Mouse (Mus musculus): ENCODE data around the gene Ust.

Gene Ust

DNA sequence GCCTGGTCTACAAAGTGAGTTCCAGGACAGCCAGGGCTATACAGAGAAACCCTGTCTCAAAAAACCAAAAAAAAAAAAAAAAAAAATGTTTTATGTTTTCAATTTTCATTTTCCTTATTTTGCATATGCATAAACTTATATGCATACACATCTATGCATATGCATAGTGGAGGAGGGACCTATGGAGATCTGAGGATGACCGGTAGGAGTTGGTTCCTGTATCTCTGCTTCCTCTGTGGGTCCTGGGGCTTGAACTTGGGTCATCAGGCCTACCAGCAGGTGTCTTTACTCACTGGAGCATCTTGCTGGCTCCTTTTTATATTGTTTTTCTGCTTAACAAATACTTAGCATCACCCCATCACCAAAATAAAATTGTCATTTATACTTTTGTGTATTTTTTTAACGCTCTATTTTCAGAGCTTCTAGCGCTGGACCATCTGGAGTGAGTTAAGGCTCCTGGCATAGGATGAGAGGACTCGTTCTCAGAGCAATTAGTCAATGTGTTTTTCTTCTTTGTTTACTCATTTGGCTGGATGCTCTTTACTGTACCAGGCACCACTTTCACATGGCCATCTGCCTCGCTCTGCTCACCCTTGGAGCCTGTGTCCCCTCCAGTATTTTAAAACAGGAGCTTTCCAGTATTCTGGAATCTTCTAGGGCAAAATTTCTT, 290.8 kb downstream of the Ust start:
- DNase-seq (ENCODE audit: extremely low spot score, low read depth, low spot score): no peak

DNA sequence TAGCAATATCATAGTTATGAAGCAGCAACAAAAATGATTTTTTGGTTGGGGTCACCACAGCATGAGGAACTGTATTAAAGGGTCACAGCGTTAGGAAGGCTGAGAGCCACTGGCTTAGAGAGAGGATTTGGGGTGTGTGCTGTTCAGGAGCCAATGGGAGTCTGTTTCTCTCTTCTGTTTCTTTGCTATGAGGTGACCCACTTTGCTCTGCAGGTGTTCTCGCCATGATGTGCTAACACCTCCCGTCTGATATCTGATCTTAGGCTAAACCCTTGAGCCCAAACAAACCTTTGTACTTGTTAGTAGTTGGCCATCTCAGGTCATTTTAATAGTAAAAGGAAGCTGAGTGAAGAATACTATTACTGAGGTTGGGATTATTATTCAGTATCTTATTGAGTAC, 292.0 kb downstream of the Ust start:
- no peak for DNase-seq (ENCODE audit: extremely low spot score, low read depth, low spot score)

DNA sequence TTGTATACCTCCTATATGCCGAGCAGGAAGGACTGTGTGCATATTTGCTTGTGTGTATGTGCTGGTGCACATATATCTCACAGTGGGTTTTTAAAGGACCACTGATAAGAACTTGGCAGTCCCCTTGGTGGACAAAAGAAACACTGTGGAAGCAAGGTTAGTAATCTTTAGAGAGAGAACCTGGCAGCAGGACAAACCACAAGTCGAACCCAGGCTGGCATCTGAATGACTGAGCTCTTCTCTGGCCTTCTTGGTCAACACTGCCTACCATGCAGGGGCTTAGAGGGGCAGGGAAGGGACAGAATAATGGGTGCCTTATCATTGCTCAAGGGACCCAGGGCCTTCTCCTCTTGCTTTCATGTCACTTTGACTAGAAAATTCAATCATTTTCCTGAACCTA, 294.0 kb downstream of the Ust start:
- DNase-seq (ENCODE audit: extremely low spot score, low read depth, low spot score): no peak

DNA sequence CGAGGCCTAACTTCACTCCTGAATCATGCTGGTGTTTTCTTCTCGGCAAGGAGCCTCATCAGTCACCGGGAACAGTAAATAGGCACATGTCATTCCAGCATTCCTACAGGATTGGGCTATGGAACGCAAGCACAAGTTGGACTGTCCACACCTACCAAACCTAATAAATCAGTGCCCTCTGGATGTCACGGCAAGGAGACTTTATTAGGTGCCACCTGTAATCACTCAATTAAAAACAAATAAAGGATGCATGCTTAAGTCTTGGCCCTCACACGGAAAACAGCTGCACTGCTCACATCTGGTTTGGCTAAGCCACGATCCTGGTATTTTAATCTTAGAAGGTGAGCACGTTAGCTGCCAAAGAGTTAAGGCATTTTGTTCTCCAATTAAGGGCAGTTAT, 294.6 kb downstream of the Ust start:
- DNase-seq (ENCODE audit: extremely low spot score, low read depth, low spot score): peak; percentile 93

DNA sequence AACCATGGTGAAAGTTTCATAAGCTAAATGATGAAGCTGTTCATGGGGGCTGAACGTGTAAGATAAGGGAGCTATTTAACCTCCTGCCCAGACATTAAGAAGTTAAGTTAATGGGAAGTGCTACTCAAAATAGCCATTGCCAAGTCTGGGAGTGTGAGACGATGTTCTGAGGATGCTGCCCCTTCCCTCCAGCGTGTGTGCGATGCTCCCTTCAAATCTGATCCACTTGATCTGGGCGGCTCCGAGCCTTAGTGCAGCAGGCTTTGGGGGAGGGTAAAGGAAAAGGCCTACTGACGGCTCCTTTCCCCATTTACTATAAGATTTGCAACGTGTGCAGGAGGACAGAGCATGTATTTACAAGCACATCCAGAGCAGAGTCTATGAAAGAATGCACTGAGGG, 301.7 kb downstream of the Ust start:
- DNase-seq (ENCODE audit: extremely low spot score, low read depth, low spot score): no peak

DNA sequence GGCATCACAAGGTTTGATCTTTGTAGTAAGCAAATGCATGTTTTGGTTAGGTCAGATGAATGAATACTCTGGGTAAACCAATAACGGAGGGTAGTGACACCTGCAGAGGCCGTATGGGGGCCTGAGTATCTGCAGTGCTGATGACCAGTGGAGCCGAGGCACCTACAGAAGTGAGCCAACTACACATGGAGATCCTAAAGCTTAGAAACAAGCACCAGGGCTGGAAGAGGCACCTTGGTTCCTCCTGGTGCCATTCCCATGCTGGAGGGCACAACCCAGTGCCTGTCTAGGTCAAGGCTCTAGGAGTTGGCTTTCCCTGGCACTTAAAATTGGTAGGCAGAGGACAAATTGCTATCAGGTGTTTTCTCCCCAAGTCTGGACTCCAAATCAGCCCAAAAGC, 303.4 kb downstream of the Ust start:
- no peak for DNase-seq (ENCODE audit: extremely low spot score, low read depth, low spot score)

DNA sequence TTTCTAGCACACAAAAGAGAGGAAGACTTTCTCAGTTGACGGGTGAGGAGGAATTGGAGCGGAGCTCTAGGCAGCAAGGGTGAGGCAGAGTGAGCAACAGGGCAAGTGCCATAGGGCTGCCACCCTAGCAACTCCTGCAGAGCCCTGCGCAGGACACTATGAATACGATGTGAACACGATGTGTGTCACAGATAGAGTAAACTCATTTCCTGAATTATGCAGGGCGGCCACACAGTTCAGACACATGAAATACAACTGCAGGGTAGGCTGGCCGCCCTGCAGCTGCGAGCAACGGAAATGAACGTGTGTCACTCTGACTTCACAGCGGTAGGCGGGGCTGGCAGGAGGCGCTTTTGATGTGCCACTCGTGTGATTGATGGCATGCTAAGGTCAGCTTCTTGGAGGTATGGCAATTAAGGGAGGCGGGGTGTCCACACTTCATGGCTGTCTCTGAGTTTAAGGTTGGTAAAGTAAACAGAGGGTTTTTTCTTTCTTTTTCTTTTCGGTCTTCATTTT, 304.7 kb downstream of the Ust start:
- DNase-seq (ENCODE audit: extremely low spot score, low read depth, low spot score): no peak

DNA sequence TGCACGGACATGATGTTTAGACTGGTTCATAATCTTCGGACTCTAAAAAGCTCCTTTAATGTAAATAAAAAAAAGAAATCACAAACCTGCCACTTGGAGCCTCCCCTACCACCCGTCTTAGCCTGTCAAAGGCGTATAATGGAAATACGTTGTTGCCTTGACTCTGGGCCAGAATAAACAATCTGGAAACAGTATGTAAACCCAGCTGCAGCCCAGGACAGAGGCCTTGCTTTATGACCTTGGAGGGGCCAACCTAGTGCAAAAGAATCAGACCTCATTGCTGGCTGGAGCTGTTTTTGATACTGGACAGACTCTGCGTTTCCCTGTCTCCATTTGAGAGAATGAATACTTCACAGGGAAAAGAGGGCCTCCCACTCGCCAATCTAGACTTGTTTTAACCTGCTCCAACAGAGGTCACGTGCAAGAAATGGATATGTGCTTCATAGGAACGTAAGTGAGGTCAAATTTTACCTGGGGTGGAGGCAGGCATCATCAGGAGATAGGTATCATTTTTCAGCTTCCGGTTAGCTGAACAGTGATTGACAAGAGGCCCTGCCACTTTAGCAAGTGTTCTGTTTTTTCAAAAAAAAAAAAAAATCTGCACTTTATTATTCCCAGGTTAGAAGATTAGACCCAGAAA, 305.2 kb downstream of the Ust start:
- DNase-seq (ENCODE audit: extremely low spot score, low read depth, low spot score): no peak

DNA sequence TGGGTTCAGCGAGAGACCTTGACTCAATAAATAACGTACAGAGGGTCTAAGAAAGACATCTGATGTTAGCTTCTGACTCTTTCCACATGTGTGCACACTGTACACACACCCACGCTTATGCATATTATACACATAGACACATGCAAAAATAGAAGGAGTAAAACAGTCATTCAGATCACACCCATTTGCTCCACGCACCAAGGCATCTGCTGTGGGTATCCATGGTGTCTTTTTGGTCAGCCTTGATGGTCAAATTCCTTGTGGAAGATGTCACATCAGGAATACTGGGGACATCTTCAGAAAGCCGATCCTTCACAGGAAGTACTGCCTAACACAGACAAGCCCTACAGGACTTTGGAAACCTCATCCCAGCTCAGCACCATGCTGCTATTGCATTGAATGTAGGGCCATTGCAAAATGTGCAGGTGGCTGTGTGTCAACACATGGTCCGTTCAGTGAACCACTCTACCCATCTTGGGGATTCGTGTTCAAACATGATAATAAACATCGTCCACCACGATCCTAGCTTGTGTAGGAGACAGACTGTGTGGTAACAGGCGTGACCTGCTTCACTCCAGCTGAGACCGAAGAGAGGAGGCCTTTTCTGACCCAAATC, 305.9 kb downstream of the Ust start:
- DNase-seq (ENCODE audit: extremely low spot score, low read depth, low spot score): no peak

DNA sequence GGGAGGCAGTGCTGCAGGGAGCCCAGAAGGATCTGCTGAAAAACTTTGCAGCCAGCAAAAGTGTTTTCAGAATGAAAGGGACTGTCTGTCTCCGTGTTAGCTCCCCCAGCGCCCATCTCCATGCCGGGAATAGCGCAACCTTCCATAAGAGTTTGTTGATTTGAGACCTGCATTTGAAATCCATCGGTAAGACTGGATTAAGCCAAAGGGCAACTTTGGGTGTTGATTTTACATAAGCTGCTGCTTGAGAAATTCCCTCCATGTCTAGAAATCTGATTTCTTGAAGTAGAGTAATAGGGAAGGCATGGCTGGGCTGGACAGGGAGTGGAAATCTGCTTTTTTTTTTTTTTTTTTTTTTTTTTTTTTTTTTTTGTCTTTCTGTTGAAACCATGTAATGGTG, 306.9 kb downstream of the Ust start:
- DNase-seq (ENCODE audit: extremely low spot score, low read depth, low spot score): no peak

DNA sequence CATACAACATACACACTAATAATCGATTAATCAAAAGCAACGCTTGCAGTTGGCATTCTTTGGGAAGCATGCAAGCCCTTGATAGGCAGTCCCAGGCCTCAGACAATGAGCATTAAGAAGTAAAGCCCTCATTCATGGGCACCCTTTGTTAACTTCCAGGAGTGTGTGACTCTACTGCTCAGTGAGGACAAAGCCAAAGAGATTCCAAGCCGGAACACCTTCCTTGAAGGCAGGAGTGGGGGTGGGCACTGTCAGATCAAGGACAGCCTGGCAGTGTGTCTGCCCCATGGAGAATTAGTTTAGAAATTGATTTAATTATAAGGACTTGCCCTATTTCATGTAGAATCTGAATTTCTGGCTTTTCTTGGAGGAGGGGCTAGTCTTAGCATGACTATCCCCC, 308.3 kb downstream of the Ust start:
- no peak for DNase-seq (ENCODE audit: extremely low spot score, low read depth, low spot score)

DNA sequence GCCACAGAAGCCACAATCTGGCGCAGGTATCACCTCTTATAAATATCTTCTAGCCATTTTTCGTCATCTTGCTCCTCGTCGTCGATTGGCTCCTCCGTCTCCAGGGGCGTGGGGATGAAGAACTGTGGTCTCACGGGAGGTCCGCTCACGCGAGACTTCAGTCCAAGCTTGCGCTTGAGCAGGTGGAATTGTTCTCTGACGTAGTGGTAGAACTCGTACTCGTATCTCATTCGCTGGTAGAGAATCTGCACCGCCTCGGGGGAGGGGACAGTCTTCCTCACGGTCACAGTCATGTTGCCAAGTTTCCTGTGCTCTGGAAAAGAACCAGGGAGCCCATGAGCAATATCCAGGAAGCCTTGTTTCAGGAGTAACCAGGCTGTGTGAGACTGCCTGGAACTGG, 311.3 kb downstream of the Ust start:
- DNase-seq (ENCODE audit: extremely low spot score, low read depth, low spot score): no peak

DNA sequence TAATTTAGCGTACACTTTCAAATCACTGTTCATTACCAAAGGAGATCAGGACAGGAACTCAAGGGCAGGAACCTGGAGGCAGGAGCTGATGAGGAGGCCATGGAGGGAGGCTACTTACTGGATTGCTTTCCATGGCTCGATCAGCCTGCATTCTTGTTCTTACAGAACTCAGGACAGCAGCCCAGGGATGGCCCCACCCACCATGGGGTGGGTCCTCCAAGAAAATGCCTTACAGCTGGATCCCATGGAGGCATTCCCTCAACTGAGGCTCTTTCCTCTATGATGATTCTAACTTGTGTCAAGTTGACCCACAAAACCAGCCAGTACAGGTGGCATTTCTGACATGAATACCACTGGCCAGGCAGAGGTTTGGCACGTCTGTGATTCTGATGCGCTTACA, 314.9 kb downstream of the Ust start:
- DNase-seq (ENCODE audit: extremely low spot score, low read depth, low spot score): no peak

DNA sequence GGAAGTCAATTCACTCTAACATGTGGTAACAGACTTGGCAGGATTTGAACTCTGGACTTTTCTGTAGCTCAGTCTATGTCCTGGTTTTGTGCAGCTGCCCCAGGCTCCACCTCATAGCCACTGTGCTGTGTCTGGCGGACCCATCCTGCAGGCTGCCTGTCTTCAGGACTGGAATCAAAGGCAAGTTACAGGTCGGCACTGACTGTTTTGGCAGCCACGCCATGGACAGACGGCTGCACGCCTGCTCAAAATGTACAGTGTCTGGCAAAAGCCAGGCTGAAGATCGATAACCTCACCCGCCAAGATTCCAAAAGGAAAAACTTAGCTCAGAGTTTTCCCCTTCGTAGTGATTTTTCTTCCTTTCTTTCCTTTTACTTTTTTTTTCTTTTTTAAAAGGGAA, 318.8 kb downstream of the Ust start:
- DNase-seq (ENCODE audit: extremely low spot score, low read depth, low spot score): no peak

DNA sequence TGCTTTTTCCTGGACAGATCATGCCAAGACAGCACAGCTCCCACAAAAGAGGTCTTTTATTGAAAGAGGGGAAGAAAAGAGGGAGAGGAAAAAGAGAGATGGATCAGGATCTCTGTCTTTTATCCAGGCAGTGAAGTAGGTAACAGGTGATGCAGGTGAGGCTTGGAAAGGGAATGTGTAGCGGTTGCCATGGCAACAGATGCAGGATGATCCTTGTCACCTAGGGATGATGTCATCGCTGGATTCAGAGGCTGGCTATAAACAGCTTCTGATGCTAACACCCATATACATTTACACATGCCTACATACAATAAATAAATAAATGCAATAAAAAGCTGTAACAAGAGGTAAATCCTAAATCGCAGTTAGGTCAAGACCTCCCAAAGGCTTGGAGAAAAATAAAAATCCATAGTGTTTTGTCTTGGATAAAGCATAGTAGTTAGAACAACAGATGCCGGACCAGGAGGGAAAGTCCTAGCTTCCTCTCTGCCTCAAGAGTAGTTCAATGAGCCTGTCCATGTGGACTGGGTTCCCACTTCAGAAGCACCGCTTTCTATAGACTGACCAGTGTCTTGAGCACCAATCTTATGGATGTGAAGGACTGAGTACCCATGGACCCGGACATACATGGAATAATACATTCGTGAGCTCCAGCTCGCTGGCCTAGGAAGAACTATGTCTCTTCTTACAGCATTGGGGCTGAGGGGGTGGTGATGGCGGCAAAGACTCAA, 319.4 kb downstream of the Ust start:
- DNase-seq (ENCODE audit: extremely low spot score, low read depth, low spot score): no peak

DNA sequence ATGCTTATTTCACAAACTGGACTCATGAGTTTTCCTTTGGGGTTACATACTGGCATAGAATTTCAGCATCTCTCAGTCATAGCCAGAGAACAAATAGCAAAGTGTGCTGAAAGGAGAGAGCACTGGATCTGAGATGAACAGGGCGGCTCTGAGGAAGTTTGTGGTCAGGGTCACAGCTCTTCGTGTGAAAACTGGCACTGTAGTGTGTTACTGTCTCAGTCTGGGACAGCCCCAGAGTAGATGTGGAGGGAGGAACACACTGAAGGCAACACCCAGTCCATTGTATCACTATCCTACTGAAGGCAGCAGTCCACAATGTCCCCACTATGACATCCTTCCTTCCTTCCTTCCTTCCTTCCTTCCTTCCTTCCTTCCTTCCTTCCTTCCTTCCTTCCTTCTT, 321.0 kb downstream of the Ust start:
- no peak for DNase-seq (ENCODE audit: extremely low spot score, low read depth, low spot score)

DNA sequence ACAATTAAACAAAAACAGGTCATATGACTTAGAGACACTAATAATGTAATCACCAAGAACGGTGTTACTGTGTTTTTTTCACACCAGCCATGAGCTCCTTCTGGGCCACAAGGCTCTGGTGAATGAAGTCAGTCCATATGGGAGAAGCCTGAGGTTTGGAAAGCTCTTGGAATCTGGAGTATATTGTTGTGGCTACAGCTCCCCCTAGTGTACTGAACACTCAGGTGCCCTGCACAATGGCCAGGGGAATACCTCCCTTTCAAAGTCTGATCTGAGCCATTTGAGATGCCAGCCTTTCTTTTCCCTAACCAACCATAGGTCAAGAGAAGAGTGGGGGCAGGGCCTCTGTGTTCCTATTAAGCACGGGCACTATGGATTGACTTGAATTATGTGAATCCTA, 322.3 kb downstream of the Ust start:
- DNase-seq (ENCODE audit: extremely low spot score, low read depth, low spot score): peak; percentile 60

DNA sequence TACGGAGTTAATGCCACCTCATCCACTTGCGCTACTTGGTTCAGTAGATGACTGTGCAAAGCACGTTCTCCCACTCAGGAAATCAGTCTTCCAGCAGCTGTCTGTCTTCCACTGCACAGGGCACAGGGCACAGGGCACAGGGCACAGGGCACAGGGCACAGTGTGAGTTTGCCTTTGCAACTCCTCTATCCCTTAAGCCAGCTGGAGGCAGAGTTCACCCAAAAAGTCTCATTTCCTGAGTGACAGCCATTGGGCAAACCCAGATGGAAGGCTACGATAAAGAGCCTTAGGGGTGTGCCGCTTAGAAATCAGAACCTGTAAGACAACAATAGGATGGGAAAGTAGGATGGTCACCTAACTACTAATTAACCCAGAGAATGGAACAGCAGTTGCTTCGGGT, 322.9 kb downstream of the Ust start:
- no peak for DNase-seq (ENCODE audit: extremely low spot score, low read depth, low spot score)

DNA sequence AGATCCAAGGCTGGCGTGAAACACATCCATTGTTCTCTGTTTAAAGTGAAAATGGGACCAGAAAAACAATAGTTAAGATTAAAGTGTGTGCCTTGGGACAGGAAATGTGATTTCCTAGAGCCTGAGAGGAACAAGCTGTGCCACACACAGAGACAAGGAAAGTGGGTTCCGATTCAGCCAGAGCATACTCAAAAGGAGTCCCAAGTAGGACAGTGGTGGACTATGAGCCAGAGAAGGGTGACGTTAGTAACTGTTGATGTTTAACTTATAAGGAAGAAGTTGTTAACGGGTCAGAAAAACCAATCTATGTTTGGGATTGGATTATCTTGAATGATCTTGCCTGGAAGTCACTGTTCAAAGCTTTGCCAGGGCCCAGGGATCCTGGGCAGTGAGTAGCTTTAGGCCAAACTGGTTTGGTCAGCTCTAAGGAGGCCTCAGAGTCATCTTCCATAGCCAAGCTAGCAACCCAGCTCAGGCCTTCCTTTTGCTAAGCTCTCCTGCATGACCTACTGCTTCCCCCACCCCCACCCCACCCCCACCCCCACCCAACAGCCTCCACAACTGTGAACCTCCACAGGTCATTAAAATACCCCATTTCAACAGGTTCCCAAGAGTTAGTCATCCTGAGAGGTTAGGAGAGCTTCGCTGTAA, 329.2 kb downstream of the Ust start:
- DNase-seq (ENCODE audit: extremely low spot score, low read depth, low spot score): no peak

DNA sequence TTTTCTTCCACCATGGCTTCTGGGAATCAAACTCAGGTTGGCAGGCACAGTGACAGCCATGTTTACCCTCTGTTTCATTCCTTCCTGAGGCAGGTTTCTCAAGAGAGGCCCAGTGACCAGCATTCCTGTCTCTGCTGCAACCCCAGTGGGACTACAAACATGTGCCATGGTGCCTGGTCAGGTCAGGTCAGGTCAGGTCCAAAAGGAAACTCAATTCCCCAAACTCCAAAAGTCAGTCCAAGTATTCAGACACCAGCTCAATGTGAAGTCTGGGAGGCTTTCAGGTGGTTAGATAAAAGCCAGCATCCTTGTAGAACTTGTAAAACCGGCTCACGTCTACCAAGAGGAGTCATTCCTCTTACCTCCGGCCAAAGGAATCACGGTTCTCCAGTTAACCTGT, 333.0 kb downstream of the Ust start:
- no peak for DNase-seq (ENCODE audit: extremely low spot score, low read depth, low spot score)

DNA sequence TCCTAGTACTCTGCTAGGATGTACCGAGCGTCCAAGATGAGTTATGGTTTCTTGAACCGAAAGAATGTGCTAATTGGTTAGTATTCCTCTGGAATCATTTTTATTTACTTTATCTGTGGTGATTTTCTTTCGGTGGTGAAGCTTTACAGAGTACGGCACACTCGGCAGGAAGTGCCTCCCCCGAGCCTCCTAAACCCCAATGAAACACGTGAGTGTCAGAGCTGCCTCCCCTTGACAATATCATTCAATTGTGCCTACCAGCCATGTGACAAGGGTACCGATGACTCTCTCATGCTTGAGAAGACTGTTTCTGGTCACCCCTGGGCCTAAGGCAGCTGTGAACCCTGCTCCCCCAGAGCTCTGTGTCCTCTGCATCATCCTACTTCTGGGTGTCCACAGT, 333.9 kb downstream of the Ust start:
- DNase-seq (ENCODE audit: extremely low spot score, low read depth, low spot score): no peak
